Mouse (Mus musculus): ENCODE data around the gene Gm3029. TPM values are rescaled to one million over a fixed set of nuclear protein-coding genes. Genes with fewer than 3 reads are reported as not detected.
"Not testable (repeated sequence)": the region's sequence is repeated elsewhere in the genome, so short reads cannot be mapped to it uniquely, and the experiment has no call there.

Gm3029 gene
- not detected in 2 replicates for polyA plus RNA-seq (2011; ENCODE audit: insufficient read length, low read depth, missing spikeins)

- H3K27ac ChIP-seq (ENCODE audit: insufficient read depth, low read length); H3K4me1 ChIP-seq (ENCODE audit: control insufficient read depth, insufficient read depth, low read length); H3K4me3 ChIP-seq (ENCODE audit: insufficient read depth, low read length): not testable (repeated sequence)
These were observed at the start of gene Gm3029 for GRCm38 (mm10) chr14:3931456-3931855. TSS of gene Gm3029 (plus strand) at chr14:3931756.

GRCm38 (mm10) chr14:3883872-3884271 is 47.7 kb upstream of the Gm3029 start, which contains the start of gene Gm2916:
TSS of gene Gm2916 (plus strand) at chr14:3884172.
- not testable (repeated sequence) for H3K27ac ChIP-seq (ENCODE audit: insufficient read depth, low read length); H3K4me1 ChIP-seq (ENCODE audit: control insufficient read depth, insufficient read depth, low read length); H3K4me3 ChIP-seq (ENCODE audit: insufficient read depth, low read length)

- H3K4me1 ChIP-seq (ENCODE audit: control insufficient read depth, insufficient read depth, low read length); H3K4me3 ChIP-seq (ENCODE audit: insufficient read depth, low read length); H3K27ac ChIP-seq (ENCODE audit: insufficient read depth, low read length): not testable (repeated sequence)
These were observed 31.7 kb downstream of the Gm3029 start, which contains the start of gene Gm3095 for GRCm38 (mm10) chr14:3963247-3963646. TSS of gene Gm3095 (plus strand) at chr14:3963547.

Other genes starting within 250 kb of the Gm3029 start
- gene Gm3043, start 243.0 kb upstream of the Gm3029 start, polyA plus RNA-seq (2011; ENCODE audit: insufficient read length, low read depth, missing spikeins) = not detected in 2 replicates
- gene Gm3002, start 121.7 kb upstream of the Gm3029 start, polyA plus RNA-seq (2011; ENCODE audit: insufficient read length, low read depth, missing spikeins) = not detected in 2 replicates
- not detected in 2 replicates for gene Gm3033, start 85.5 kb upstream of the Gm3029 start, polyA plus RNA-seq (2011; ENCODE audit: insufficient read length, low read depth, missing spikeins)
- gene Gm2916, start 47.6 kb upstream of the Gm3029 start, polyA plus RNA-seq (2011; ENCODE audit: insufficient read length, low read depth, missing spikeins) = not detected in 2 replicates
- not detected in 2 replicates for gene Gm3095, start 31.8 kb downstream of the Gm3029 start, polyA plus RNA-seq (2011; ENCODE audit: insufficient read length, low read depth, missing spikeins)
- gene Gm3099, start 66.6 kb downstream of the Gm3029 start, polyA plus RNA-seq (2011; ENCODE audit: insufficient read length, low read depth, missing spikeins) = not detected in 2 replicates
- gene Gm5796, start 92.2 kb downstream of the Gm3029 start, polyA plus RNA-seq (2011; ENCODE audit: insufficient read length, low read depth, missing spikeins) = not detected in 2 replicates
- not detected in 2 replicates for gene Gm3115, start 152.4 kb downstream of the Gm3029 start, polyA plus RNA-seq (2011; ENCODE audit: insufficient read length, low read depth, missing spikeins)
- gene Gm8108, start 178.8 kb downstream of the Gm3029 start, polyA plus RNA-seq (2011; ENCODE audit: insufficient read length, low read depth, missing spikeins) = not detected in 2 replicates
- not detected in 2 replicates for gene Gm3127, start 233.3 kb downstream of the Gm3029 start, polyA plus RNA-seq (2011; ENCODE audit: insufficient read length, low read depth, missing spikeins)

Data from embryonic fibroblast, embryonic 13.5 days (primary cell).